Mouse (Mus musculus) cerebellum, postnatal 36 days (tissue): Measurements from ENCODE around the gene Magohb.

Experiments
- DNase-seq, 2 experiments: peaks; one replicate each; pipeline ENCODE4 v3.0.0; 2021 to 2022; ENCODE audit warnings: mixed read lengths in 2 of 2

The Magohb gene

DNA sequence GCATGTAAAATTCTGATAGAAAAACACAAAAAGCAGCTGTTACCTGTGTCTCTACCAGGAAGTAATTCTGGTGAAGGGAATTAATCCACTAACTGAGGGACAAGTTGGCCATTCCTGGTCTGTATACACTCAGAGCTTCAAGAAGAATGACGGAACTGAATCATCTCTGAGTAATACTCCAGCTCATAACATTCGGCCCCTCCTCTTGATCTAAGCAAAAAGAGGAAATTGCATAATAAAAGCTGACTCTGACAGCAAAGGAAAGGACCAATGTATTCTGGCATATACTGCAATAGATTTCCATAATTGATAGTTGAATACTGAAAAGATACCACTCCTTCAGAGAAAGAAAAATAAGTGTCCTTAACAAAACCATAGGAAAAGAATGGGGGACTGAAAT lies 45.8 kb downstream of the Magohb start, which contains the start of gene Klra2:
TSS of gene Klra2 (minus strand) at position 157 of the 400 bp plus-strand sequence.
- DNase-seq: no peak

DNA sequence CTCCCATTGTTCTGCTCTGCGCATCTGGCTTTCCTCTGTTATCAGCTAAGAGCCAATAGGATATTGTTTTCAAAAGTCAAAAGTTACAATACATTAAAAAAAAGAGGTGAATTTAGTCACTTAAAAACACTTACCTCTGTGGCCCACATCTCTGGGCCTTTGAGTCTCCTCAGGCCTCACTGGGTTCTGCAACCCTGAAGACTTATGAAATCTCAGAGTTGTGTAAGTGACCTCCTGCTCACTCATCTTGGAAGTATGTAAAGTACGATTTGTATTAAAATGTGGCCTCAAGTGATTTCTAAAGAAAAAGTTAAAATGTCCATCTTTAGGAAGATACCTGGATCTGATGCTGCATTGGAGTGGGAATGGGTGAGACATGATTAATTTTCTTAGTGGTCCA lies 48.0 kb downstream of the Magohb start:
- no peak for DNase-seq
